Mouse (Mus musculus) embryonic facial prominence, embryonic 15.5 days (tissue): Measurements from ENCODE around the gene Mtmr10. TPM values are rescaled to one million over a fixed set of nuclear protein-coding genes. Genes with fewer than 3 reads are reported as not detected.

ENCODE experiments used
- ATAC-seq: fragments of 200-750 bp; cut with Nextera tagmentation; 2 replicates; pipeline ENCODE4 v1.8.0; 2017; ENCODE audit warnings: low read depth, moderate TSS enrichment; ENCODE audit not compliant: insufficient number of reproducible peaks, low FRiP score, low TSS enrichment
- H3K27ac ChIP-seq: fragments of 300-500 bp; sonication (generic); replicated peaks from 2 replicates; pipeline ENCODE4 v1.5.1; 2015; ENCODE audit warnings: mild to moderate bottlenecking, inconsistent platforms
- H3K27me3 ChIP-seq: fragments of 300-500 bp; sonication (generic); 2 replicates; pipeline ENCODE4 v1.6.1; 2015; ENCODE audit warnings: inconsistent platforms
- H3K36me3 ChIP-seq: fragments of 300-500 bp; sonication (generic); 2 replicates; pipeline ENCODE4 v1.6.1; 2015; ENCODE audit warnings: mild to moderate bottlenecking, inconsistent platforms
- H3K4me1 ChIP-seq: fragments of 300-500 bp; sonication (generic); 2 replicates; pipeline ENCODE4 v1.6.1; 2015; ENCODE audit warnings: inconsistent platforms
- H3K4me2 ChIP-seq: fragments of 300-500 bp; sonication (generic); replicated peaks from 2 replicates; pipeline ENCODE4 v1.6.1; 2015; ENCODE audit warnings: mild to moderate bottlenecking, inconsistent platforms
- H3K4me3 ChIP-seq: fragments of 300-500 bp; sonication (generic); replicated peaks from 2 replicates; pipeline ENCODE4 v1.5.1; 2015; ENCODE audit warnings: mild to moderate bottlenecking, inconsistent platforms
- H3K9ac ChIP-seq: fragments of 300-500 bp; sonication (generic); 2 replicates; pipeline ENCODE4 v1.6.1; 2015; ENCODE audit warnings: inconsistent platforms
- H3K9me3 ChIP-seq: fragments of 300-500 bp; sonication (generic); replicated peaks from 2 replicates; pipeline ENCODE4 v1.6.1; 2016; ENCODE audit warnings: inconsistent platforms
- WGBS: fragments of 180-500 bp; shearing (Covaris S2); methylation state at CpG from one replicate; pipeline ENCODE4 v1.1.7; 2015; 5-methylcytosine and 5-hydroxymethylcytosine counted together
- polyA plus RNA-seq: library from polyadenylated mRNA; unstranded; fragments of >200 nt; fragmentation: Nextera tagmentation; extraction: Ambion mirVana; gene quantifications from 2 replicates; pipeline ENCODE4 v1.2.1, GENCODE M21; 2015

Gene Mtmr10
- polyA plus RNA-seq, 1 experiment from 2014 or later = 15.5 TPM

DNA sequence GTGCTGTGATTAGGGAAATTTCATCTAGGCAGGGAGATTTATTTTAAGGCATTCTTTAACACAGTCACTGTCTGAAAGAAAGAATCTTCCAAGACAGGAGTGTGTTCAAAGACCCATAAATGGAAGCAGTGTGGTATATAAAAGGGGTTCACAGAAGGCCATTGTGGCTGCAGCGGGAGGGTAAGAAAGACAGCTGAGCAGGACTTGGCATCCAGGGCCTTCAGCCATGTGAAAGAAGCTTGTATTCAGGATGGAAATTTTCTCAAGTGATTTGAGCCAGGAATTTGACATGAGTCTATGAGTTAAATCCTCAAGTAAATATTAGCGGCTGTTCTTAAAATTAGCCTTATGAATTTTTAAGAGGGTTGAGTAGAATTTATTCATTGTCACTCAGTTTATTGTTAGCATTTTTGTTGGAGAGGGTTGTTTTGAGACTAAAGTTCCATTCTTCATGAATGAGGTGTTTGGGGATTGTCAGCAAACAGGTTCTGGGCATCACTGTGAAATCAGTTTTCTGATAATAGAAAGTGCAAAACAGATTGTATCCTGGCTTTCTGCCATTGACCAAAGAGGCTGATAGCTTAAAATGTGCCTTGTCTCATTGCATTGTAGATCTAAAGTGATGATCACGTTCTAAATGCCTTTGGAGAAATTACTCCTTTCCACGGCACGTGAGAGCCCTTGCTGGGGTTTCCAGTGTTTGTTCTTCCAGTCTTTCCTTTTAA, 9.0 kb downstream of the Mtmr10 start:
- Histone ChIP-seq H3K4me3 (no peak overlapping the region), H3K4me2 (no peak overlapping the region), H3K4me1 (0 out of 2 replicates have a peak, but pooled peaks cover 5% of the 10 kb centered on the region), H3K27me3 (no peaks in the 10 kb centered on the region), H3K9me3 (no peaks in the 10 kb centered on the region), H3K27ac (no peak overlapping the region), H3K9ac (no peak overlapping the region), H3K36me3 (peaks cover 14% of the 10 kb centered on the region)
- no peak for ATAC-seq
- 41% methylated on average over 5 of the region's 5 CpGs for WGBS

DNA sequence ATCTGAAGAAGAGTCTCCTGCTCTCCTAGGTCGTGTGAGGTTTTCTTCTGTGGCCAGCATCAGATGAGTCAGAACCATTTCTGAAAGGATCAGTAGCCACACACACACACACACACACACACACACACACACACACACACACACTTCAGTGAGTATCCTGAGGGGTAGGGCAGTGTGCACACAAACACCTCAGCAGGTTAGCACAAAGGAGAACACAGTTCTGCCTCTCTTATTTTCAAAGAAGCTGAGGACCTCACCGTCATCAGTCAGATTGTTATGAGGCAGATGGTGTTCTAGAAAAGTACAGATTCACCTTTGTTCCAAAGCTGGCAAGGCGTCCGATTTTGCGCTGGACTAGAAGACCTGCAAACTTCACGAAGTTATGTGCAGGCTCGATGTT, 22.8 kb downstream of the Mtmr10 start:
- ATAC-seq = no peak
- Histone ChIP-seq H3K27ac (no peak overlapping the region), H3K36me3 (peaks cover 17% of the 10 kb centered on the region; the same call in 1 of the 2 replicates), H3K4me2 (no peak overlapping the region), H3K4me1 (no peaks in the 10 kb centered on the region), H3K27me3 (no peaks in the 10 kb centered on the region), H3K9ac (no peak overlapping the region), H3K9me3 (no peaks in the 10 kb centered on the region), H3K4me3 (no peak overlapping the region)
- WGBS = 82% methylated on average over 7 of the region's 7 CpGs

DNA sequence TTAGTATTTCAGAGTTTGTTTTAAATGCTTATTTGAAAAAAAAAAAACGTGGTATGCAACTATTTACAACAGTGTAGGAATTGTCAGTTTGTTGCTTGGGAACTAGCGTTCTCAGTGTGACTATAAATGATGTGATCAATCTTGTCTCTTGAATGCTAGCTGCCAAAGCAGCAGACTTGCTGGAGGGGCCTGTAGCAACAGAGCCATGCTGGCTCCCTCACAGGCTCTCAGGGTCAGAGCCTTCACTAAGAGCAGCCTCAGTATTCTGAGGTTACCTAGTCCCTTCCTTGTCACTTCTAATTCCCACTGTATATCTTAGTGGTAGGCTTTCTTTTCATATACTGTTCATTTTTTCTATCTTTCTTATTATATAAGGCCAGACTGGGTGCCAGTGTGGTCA, 23.3 kb downstream of the Mtmr10 start:
- Histone ChIP-seq H3K27ac (no peak overlapping the region), H3K9me3 (no peaks in the 10 kb centered on the region), H3K4me1 (no peaks in the 10 kb centered on the region), H3K4me3 (no peak overlapping the region), H3K27me3 (no peaks in the 10 kb centered on the region), H3K9ac (no peak overlapping the region), H3K36me3 (peaks cover 20% of the 10 kb centered on the region), H3K4me2 (no peak overlapping the region)
- no peak for ATAC-seq
- WGBS = 60% methylated on average over 2 of the region's 2 CpGs

GRCm38 (mm10) chr7:64312811-64313210, 25.4 kb downstream of the Mtmr10 start:
- no peaks in the 10 kb centered on the region for H3K9me3 ChIP-seq
- 92% methylated on average over 7 of the region's 7 CpGs for WGBS
- H3K4me1 ChIP-seq = no peaks in the 10 kb centered on the region
- H3K27ac ChIP-seq = no peak overlapping the region
- no peak for ATAC-seq
- no peak overlapping the region for H3K9ac ChIP-seq
- no peak overlapping the region for H3K4me2 ChIP-seq
- H3K27me3 ChIP-seq = no peaks in the 10 kb centered on the region
- H3K36me3 ChIP-seq = peaks cover 29% of the 10 kb centered on the region
- no peak overlapping the region for H3K4me3 ChIP-seq

DNA sequence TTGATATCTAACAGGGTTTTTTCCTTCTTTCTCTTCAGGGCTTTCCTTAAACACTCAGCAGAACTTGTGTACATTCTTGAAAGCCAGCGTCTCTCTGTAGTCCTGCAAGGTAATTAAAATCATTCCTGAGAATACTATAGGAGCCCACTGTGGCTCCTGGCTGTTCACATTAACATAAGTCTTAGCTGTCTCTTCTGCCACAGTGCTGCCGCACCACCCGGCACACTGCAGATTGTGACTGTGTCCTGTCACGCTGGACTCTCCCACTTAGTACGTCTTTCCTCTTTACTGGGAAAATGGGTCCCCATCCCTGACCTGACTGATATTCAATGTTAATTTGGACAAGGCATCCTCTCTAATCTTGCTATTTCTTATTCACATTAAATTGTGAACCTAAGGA, 33.7 kb downstream of the Mtmr10 start:
- no peak for ATAC-seq
- no peak overlapping the region for H3K4me3 ChIP-seq
- H3K9me3 ChIP-seq = no peaks in the 10 kb centered on the region
- WGBS = 69% methylated on average over 5 of the region's 5 CpGs
- no peak overlapping the region for H3K27ac ChIP-seq
- no peaks in the 10 kb centered on the region for H3K4me1 ChIP-seq
- no peaks in the 10 kb centered on the region for H3K27me3 ChIP-seq
- no peak overlapping the region for H3K9ac ChIP-seq
- no peak overlapping the region for H3K4me2 ChIP-seq
- peaks cover 44% of the 10 kb centered on the region for H3K36me3 ChIP-seq

GRCm38 (mm10) chr7:64321658-64322057, 34.2 kb downstream of the Mtmr10 start:
- no peak overlapping the region for H3K9ac ChIP-seq
- no peaks in the 10 kb centered on the region for H3K9me3 ChIP-seq
- H3K4me2 ChIP-seq = no peak overlapping the region
- H3K36me3 ChIP-seq = peaks cover 42% of the 10 kb centered on the region
- H3K27me3 ChIP-seq = no peaks in the 10 kb centered on the region
- no peaks in the 10 kb centered on the region for H3K4me1 ChIP-seq
- 60% methylated on average over 4 of the region's 4 CpGs for WGBS
- ATAC-seq = no peak
- H3K27ac ChIP-seq = no peak overlapping the region
- H3K4me3 ChIP-seq = no peak overlapping the region

- no peak overlapping the region for H3K4me3 ChIP-seq
- H3K9ac ChIP-seq = no peak overlapping the region
- 33% methylated on average over 1 of the region's 1 CpGs for WGBS
- H3K36me3 ChIP-seq = peaks cover 34% of the 10 kb centered on the region
- no peak overlapping the region for H3K27ac ChIP-seq
- ATAC-seq = no peak
- no peaks in the 10 kb centered on the region for H3K9me3 ChIP-seq
- no peaks in the 10 kb centered on the region for H3K27me3 ChIP-seq
- H3K4me1 ChIP-seq = no peaks in the 10 kb centered on the region
- H3K4me2 ChIP-seq = no peak overlapping the region
These were observed 39.4 kb downstream of the Mtmr10 start for GRCm38 (mm10) chr7:64326892-64327291.

GRCm38 (mm10) chr7:64327486-64327885, 40.0 kb downstream of the Mtmr10 start:
- peaks cover 32% of the 10 kb centered on the region for H3K36me3 ChIP-seq
- no peaks in the 10 kb centered on the region for H3K9me3 ChIP-seq
- H3K4me3 ChIP-seq = no peak overlapping the region
- no peak overlapping the region for H3K27ac ChIP-seq
- H3K9ac ChIP-seq = no peak overlapping the region
- no peaks in the 10 kb centered on the region for H3K4me1 ChIP-seq
- H3K4me2 ChIP-seq = no peak overlapping the region
- ATAC-seq = no peak
- H3K27me3 ChIP-seq = no peaks in the 10 kb centered on the region
- 89% methylated on average over 4 of the region's 4 CpGs for WGBS

DNA sequence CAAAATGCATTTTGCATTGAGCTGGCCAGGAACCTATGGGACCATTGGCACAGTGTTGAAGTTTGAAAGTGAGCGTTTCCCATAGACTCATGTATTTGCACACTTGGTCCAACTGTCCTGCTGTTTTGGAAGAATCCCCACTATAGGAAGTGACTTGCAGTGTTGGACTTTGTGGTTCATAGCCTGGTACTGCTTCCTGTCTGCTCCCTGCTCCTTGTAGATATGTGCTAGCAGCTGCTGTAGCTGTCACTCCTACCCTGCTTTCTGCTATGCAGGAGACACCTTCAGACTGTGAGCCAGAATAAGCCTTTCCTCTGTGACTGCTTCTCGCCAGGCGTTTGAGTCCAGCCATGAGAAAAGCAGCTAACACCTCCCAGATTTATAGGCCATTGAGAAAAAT, 43.9 kb downstream of the Mtmr10 start:
- H3K36me3 ChIP-seq = peaks cover 46% of the 10 kb centered on the region
- no peak for ATAC-seq
- no peak overlapping the region for H3K27ac ChIP-seq
- no peak overlapping the region for H3K4me2 ChIP-seq
- WGBS = 92% methylated on average over 3 of the region's 3 CpGs
- H3K27me3 ChIP-seq = no peaks in the 10 kb centered on the region
- H3K9me3 ChIP-seq = no peaks in the 10 kb centered on the region
- H3K4me1 ChIP-seq = no peaks in the 10 kb centered on the region
- no peak overlapping the region for H3K9ac ChIP-seq
- no peak overlapping the region for H3K4me3 ChIP-seq

DNA sequence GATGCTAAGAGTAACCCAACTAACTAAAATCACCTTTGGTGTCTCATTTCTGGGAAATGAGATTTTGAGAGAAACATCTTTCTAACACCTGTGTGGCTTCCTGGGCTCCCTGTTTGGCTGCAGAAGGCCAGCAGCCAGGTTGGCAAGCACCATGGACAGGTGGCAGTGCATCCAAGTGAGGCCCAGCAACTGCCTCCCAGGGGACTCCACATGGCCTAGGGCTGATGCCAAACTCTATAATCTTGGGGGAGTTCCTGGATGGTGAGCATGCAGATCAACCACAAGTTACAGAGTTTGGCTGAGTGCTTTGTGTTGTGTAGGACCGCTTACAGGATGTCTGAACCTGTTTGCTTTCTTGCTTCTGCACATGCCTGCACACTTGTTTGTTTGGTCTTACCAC, 45.2 kb downstream of the Mtmr10 start:
- 92% methylated on average over 1 of the region's 1 CpGs for WGBS

DNA sequence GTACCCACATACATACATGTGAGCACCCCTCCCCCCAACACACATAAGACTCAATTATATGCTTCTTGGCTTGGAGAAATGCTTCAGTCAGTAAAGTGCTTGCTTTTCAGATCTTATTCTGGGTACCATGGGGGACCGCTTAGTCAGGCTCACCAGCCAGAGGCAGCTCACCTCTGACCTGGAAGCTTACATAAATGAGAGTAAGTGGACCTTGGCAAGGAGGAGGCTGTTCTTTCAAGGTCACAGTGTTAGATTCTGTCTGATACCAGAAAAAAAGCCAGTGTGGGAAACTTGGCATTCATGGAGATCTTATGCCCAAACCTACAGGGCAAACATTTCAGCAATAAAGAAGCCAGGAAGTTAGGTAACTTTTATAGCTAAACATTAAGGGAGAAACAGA, 60.4 kb downstream of the Mtmr10 start:
- ATAC-seq = no peak
- 98% methylated on average over 1 of the region's 1 CpGs for WGBS
- Histone ChIP-seq H3K4me2 (no peak overlapping the region), H3K4me1 (no peaks in the 10 kb centered on the region), H3K27me3 (no peaks in the 10 kb centered on the region), H3K9ac (no peak overlapping the region), H3K9me3 (no peaks in the 10 kb centered on the region), H3K4me3 (no peak overlapping the region), H3K27ac (no peak overlapping the region), H3K36me3 (peaks cover 32% of the 10 kb centered on the region; the same call in 1 of the 2 replicates)

More for the DNA sequence above, 45.2 kb downstream of the Mtmr10 start:
- ATAC-seq = no peak
- no peaks in the 10 kb centered on the region for H3K4me1 ChIP-seq
- H3K9ac ChIP-seq = no peak overlapping the region
- H3K4me3 ChIP-seq = no peak overlapping the region
- H3K27ac ChIP-seq = no peak overlapping the region
- peaks cover 49% of the 10 kb centered on the region for H3K36me3 ChIP-seq
- H3K27me3 ChIP-seq = no peaks in the 10 kb centered on the region
- H3K9me3 ChIP-seq = no peaks in the 10 kb centered on the region
- H3K4me2 ChIP-seq = no peak overlapping the region
